Mouse (Mus musculus): Measurements from ENCODE around the gene Arsb. TPM values are rescaled to one million over a fixed set of nuclear protein-coding genes. Genes with fewer than 3 reads are reported as not detected.

Gene Arsb
- polyA plus RNA-seq, 1 experiment: 42.1 TPM

DNA sequence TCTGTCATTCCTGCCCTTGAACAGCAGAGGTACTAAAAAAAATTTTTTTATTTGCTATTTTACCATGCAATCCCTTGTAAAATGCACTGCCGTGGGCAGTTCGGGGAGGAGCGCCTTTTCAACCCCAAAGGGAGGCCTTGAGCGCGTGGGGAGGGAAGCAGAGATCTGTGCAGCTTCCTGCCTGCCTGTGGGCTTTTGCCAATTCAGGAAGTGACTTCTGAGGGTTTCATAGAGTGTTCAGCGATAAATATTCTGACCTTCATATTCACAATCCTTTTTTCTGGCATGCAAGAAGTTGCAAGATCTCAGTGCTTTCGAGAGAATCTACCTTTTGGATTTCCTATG, 151.1 kb downstream of the Arsb start:
- TF ChIP-seq CTCF (IDR thresholded peaks at IDR 0.05; ENCODE audit: borderline replicate concordance, insufficient read depth, low read length) (no peak), POLR2A (IDR thresholded peaks at IDR 0.05; ENCODE audit: low read depth, low read length) (no peak)
- Histone ChIP-seq H3K27ac (ENCODE audit: insufficient read depth, low read length) (no peak overlapping the region), H3K4me1 (ENCODE audit: control insufficient read depth, insufficient read depth, low read length) (no peaks in the 10 kb centered on the region), H3K4me3 (ENCODE audit: insufficient read depth, low read length) (no peak overlapping the region)

DNA sequence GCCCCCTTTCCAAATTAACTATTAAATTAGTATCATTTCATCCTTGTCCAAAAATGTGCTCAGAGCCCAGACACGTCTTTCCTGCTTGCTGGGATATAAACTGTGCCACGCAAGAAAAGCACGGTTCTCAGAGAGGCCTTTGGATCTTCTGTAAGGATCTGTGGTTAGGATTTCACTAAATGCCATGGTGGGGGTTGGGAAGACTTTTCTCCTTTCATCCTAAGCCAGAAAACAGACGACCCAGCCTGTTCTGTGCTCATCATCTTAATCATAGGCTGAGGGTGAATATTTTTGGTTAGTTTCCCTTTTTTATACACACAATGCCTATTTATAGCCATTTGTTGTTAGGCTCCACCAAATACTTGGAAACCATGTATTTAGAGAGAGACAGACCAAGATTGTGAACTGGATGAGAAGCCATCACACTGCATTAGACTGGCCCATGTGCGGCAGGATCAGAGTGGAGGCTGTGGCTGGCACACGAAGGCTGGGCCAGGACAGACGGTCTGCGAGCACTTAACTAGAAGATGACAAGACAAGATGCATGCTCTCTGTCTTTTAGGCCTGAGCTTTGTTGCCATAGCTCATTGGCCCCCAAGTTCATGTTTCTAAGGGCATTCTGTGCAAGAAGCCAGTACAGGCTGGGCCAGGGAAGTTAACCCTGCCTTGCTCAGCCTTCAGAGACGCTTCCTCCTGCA, 153.5 kb downstream of the Arsb start:
- Histone ChIP-seq H3K27ac (ENCODE audit: insufficient read depth, low read length) (no peak overlapping the region), H3K4me3 (ENCODE audit: insufficient read depth, low read length) (no peak overlapping the region), H3K4me1 (ENCODE audit: control insufficient read depth, insufficient read depth, low read length) (no peaks in the 10 kb centered on the region)
- no peak for TF ChIP-seq POLR2A (IDR thresholded peaks at IDR 0.05; ENCODE audit: low read depth, low read length)

DNA sequence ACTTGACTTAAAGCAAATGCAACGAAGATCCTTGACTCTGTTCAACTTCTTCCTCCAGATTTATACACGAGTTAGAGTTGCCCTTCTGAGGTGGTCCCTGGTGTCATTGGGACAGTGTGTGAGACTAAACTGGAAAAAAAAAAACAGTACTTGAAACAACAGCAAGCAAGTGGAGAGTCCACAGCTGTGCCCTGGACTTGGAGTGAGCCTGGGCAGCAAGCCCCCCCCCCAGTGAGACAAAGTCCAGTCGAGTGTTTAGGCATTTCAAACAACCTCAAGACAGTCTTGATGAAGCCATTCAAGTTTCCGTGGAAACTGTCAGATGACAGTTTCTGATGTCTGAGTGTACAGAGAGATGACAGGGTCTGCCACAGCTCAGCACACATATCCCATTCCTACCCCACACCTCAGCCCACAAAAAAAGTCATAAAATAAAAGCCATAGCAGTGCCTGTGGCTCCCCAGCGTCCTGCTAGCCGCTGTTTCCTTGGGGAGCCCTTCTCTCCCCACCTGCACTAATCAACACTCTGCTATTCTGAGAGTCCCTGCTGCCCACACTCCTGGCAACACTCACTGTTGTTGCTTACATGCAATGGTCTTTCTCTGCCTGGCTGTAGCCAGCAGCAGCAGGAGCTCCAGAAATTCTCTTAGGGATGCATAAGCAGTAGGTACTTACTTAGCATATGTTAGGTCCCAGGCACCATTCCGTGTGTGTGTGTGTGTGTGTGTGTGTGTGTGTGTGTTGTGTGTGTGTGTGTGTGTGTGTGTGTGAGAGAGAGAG, 159.3 kb downstream of the Arsb start:
- Histone ChIP-seq H3K27ac (ENCODE audit: insufficient read depth, low read length) (no peak overlapping the region), H3K4me1 (ENCODE audit: control insufficient read depth, insufficient read depth, low read length) (no peaks in the 10 kb centered on the region), H3K4me3 (ENCODE audit: insufficient read depth, low read length) (no peak overlapping the region)
- TF ChIP-seq CTCF (IDR thresholded peaks at IDR 0.05; ENCODE audit: borderline replicate concordance, insufficient read depth, low read length): no peak
- no peak for TF ChIP-seq POLR2A (IDR thresholded peaks at IDR 0.05; ENCODE audit: low read depth, low read length)

DNA sequence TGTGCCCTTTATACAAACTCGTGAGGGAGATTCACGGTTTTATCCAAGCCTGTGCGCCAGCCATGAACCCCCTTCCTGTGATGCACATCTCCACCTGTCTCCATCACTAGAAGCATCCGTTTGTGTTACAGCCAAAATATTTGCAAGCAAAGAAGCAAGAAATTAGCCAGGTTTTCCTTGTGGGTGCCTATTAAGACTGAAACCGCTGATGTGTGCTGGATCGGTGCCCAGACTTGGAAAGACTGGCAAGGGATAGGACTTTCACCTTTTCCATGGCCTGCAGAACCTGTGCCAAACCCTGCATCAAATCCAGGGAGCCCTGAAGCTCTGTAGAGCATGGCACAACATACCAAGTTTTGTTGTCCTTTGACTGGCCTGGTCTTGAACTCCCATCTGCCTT, 165.0 kb downstream of the Arsb start:
- H3K4me1 ChIP-seq (ENCODE audit: control insufficient read depth, insufficient read depth, low read length): no peaks in the 10 kb centered on the region; the same call in 1 of the 2 replicates
- no peak overlapping the region for H3K27ac ChIP-seq (ENCODE audit: insufficient read depth, low read length)
- no peak overlapping the region for H3K4me3 ChIP-seq (ENCODE audit: insufficient read depth, low read length)
- TF ChIP-seq POLR2A (IDR thresholded peaks at IDR 0.05; ENCODE audit: low read depth, low read length) (no peak), CTCF (IDR thresholded peaks at IDR 0.05; ENCODE audit: borderline replicate concordance, insufficient read depth, low read length) (no peak)

DNA sequence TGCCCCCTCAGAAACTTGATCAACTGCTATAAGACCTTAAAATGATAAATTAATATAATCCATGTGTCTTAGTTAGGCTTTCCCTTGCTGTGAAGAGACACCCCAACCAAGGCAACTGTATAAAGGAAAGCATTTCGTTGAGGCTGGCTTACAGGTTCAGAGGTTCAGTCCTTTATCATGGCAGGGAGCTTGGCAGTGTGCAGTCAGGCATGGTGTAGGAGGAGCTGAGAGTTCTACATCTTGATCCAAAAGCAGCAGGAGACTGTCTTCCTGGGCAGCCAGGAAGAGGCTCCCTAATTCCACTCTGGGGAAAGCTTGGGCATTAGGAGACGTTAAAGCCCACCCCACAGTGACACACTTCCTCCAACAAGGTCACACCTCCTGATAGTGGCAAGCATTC, 166.7 kb downstream of the Arsb start:
- TF ChIP-seq CTCF (IDR thresholded peaks at IDR 0.05; ENCODE audit: borderline replicate concordance, insufficient read depth, low read length) (no peak), POLR2A (IDR thresholded peaks at IDR 0.05; ENCODE audit: low read depth, low read length) (no peak)
- Histone ChIP-seq H3K4me3 (ENCODE audit: insufficient read depth, low read length) (no peak overlapping the region), H3K4me1 (ENCODE audit: control insufficient read depth, insufficient read depth, low read length) (no peaks in the 10 kb centered on the region; the same call in 1 of the 2 replicates), H3K27ac (ENCODE audit: insufficient read depth, low read length) (no peak overlapping the region)

DNA sequence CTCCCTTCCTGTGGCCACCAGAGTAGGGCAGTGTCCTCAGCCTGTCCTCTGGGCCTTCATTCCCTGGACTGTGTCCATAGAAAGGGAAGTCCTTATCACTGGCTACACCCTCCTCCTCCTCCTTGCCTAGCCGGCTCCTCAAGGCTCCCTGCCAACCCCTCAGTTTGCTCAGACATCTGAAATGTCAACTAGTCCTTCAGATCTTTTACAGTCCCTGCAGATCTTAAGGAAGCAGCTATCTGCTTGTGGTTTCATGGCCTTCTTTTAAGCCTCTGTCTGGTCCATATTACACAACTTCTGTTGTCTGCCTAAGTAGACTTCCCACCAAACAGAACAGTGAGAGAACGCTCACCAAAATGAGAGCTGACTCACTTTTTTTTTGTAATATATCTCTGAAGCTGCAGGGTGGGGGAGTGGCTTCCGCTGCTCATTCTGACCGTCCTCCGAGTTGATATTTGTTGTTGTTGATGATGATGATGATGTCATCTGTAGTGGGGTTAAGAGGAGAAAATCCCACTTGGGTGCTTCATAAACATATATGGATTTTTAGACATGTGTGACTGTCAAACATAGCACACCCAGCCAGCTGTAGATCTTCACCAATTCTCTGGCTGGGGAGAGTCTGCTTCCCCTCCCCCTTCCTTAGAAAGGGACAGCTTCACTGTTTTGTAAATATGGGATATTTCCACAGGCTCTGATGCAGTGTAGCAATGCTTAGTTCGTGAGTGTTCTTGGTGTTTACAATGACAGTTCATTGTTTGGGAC, 168.1 kb downstream of the Arsb start:
- TF ChIP-seq POLR2A (IDR thresholded peaks at IDR 0.05; ENCODE audit: low read depth, low read length) (no peak), CTCF (IDR thresholded peaks at IDR 0.05; ENCODE audit: borderline replicate concordance, insufficient read depth, low read length) (no peak)
- Histone ChIP-seq H3K27ac (ENCODE audit: insufficient read depth, low read length) (no peak overlapping the region), H3K4me1 (ENCODE audit: control insufficient read depth, insufficient read depth, low read length) (no peaks in the 10 kb centered on the region; the same call in 1 of the 2 replicates), H3K4me3 (ENCODE audit: insufficient read depth, low read length) (no peak overlapping the region)

DNA sequence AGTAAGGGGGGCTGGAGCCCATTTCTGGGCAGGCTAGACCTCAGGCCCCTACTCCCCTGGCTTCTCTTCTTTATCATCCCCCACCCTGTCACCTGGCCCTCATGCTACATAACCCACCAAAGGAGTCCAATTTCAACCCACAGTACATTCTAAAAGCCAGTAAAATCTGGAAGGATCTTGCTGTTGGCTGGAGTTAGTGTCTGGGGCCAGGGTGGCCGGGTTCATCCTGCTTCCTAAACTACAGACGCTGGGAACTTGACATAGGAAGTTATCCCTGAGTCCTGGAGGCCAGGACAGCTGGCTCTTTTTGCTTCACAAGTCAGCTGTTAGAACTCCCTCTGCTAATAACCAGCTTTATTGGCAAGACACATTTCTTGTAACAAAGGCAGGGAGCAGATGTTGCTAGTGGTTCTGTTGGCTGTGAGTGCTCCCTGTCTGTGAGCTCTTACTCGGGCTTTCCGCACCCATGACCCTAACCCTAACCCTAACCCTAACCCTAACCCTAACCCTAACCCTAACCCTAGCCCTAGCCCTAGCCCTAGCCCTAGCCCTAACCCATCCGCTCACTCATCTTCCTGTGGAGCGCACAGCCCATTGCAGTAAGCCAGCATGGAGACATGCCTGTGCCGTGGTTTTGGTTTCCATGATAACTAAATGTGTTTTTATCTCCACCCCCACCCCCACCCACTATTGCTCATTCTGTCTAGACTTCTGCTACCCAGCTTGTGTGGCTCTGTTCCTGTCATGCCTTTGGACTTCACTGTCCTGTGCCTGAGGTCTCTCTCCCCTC, 169.5 kb downstream of the Arsb start:
- TF ChIP-seq POLR2A (IDR thresholded peaks at IDR 0.05; ENCODE audit: low read depth, low read length): no peak
- H3K27ac ChIP-seq (ENCODE audit: insufficient read depth, low read length): no peak overlapping the region
- H3K4me1 ChIP-seq (ENCODE audit: control insufficient read depth, insufficient read depth, low read length): no peaks in the 10 kb centered on the region; the same call in 1 of the 2 replicates
- no peak overlapping the region for H3K4me3 ChIP-seq (ENCODE audit: insufficient read depth, low read length)

DNA sequence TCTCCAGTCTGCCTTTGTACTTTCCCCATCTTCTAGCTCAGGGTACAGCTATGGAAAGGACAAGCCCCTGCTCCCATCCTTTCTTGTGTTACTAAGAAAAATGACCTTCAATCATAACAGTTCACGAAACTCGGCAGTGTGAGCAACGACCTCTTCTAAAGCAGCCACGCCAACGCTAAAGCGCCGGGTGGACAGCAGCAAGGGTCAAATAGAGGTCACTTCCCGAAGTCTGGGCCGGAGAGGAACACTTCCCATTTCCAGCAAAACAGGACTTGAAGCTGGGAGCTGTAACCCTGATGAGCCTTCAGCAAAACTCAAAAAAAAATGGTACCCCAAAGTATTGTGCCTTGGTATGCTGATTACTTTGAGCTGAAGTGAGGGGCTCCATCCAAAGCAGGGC, 179.6 kb downstream of the Arsb start:
- Histone ChIP-seq H3K4me1 (ENCODE audit: control insufficient read depth, insufficient read depth, low read length) (peaks cover 4% of the 10 kb centered on the region; the same call in 1 of the 2 replicates), H3K4me3 (ENCODE audit: insufficient read depth, low read length) (no peak overlapping the region), H3K27ac (ENCODE audit: insufficient read depth, low read length) (no peak overlapping the region)
- TF ChIP-seq POLR2A (IDR thresholded peaks at IDR 0.05; ENCODE audit: low read depth, low read length) (no peak), CTCF (IDR thresholded peaks at IDR 0.05; ENCODE audit: borderline replicate concordance, insufficient read depth, low read length) (no peak)

DNA sequence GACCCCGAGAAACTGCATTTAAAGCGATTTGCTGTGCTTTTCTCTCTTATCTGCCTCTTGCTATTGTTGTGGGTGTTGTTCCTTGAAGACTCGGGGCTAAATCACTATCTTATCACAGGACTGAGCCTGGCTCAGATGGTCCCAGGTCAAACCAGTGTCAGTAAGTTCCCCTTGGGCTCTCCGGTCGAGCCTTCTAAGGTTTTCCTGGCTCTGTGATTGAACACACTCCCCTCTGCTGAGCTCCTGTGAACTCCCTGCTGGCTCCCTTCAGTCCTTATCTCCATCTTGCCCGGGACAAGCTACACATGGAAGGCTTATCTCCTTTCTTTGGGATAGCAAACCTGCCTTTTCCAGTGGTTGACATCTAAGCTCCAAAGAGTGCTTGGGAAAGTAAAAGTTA, 180.1 kb downstream of the Arsb start:
- H3K27ac ChIP-seq (ENCODE audit: insufficient read depth, low read length): no peak overlapping the region
- TF ChIP-seq POLR2A (IDR thresholded peaks at IDR 0.05; ENCODE audit: low read depth, low read length) (no peak), CTCF (IDR thresholded peaks at IDR 0.05; ENCODE audit: borderline replicate concordance, insufficient read depth, low read length) (no peak)
- peaks cover 4% of the 10 kb centered on the region; the same call in 1 of the 2 replicates for H3K4me1 ChIP-seq (ENCODE audit: control insufficient read depth, insufficient read depth, low read length)
- H3K4me3 ChIP-seq (ENCODE audit: insufficient read depth, low read length): no peak overlapping the region
